Mouse (Mus musculus) brown adipose tissue, adult 24 weeks (tissue): ENCODE measurements at regions not wholly inside any gene's neighbourhood (a gene's known extent, or its start where the extent isn't known, plus 50 kb on each side); places are given as distances from the start of the nearest gene placed in this dataset.

ENCODE experiments used
- H3K27ac ChIP-seq: fragments of 200-500 bp; replicated peaks from 2 replicates; pipeline ENCODE4 v1.5.1; 2012; ENCODE audit warnings: low read depth, mild to moderate bottlenecking, low read length
- H3K4me1 ChIP-seq: fragments of 200-500 bp; 2 replicates; pipeline ENCODE4 v1.6.1; 2012; ENCODE audit warnings: low read length, mixed read lengths; ENCODE audit not compliant: control insufficient read depth, insufficient read depth, insufficient read length
- H3K4me3 ChIP-seq: fragments of 200-500 bp; 2 replicates; pipeline ENCODE4 v1.5.1; 2012; ENCODE audit warnings: low read depth, mild to moderate bottlenecking, low read length, moderate library complexity; ENCODE audit not compliant: insufficient read depth

DNA sequence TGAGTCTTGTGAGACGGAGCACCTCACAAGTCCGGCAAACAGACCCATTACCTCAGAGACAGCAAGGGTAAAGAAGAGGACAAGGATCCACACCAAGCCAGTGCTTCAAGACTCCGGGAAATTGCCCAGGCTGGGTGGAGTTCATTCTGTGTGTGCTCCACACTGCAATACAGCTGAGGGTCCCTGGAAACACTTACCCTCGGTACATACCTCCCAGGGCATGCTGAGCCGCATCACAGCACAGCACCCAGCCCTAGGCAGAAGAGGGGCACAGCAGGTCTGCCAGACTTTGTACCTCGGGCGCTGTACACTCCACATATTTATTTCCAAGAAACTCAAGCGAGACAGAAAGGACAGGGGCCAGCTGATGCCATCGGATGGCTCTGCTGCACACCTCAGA, 54.5 kb upstream of the Cmc1 start:
- Histone ChIP-seq H3K4me1 (no peaks in the 10 kb centered on the region), H3K27ac (no peak overlapping the region), H3K4me3 (no peak overlapping the region)

DNA sequence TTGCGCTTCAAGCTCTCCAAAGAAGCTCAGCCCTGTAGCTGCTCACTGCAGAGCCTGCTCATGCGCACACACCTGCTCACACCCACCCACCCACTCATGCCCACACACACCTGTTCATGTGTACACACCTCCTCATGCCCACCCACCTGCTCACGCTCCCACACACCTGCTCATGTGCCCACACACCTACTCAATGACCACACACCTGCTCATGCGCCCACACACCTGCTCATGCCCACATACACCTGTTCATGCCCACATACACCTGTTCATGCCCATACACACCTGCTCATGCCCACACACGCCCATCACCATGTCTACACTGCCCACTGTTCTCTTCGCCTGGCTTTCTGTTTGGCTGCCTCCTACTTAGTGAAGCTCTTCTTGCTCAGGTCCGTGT, 56.5 kb upstream of the Cmc1 start:
- Histone ChIP-seq H3K4me3 (no peak overlapping the region), H3K27ac (no peak overlapping the region), H3K4me1 (no peaks in the 10 kb centered on the region)

DNA sequence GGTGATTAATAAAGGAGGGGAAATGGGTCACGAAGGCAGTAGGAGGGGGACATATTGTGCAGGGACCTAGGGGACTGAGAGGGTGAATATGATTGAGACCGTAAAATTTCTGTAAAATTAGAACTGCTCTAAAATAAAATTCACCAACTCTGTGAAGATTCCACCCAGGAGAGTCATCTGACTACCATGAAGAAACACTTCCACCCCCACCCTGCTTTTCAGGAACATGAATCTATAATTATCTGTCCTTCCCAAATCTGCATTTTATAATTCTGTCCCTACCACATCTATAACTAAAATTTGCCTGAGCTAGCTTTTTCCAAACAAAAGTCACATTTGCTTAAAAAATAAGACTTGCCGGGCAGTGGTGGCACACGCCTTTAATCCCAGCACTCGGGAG, 69.7 kb upstream of the Cmc1 start:
- H3K4me1 ChIP-seq, result no peaks in the 10 kb centered on the region

DNA sequence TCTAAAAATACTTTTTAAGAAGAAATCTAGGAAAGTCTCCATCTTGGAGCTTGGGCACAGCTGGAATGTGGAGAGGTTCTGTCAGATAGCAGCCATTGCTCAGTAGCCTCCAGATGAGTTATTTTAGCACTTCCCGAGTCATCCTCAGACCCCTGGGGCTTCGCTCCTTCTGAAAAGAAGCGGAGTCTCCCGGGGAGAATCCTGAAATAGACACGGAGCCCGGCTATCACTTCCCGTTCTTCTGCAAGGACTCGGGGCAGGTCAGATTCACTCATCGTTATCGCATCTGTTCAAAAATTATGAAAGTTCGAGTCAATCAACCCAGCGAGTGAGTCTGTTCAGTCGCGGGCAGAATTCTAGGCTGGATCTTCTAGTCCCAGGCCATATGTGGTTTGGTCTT, 71.2 kb upstream of the Cmc1 start:
- no peak overlapping the region for H3K4me3 ChIP-seq
- H3K27ac ChIP-seq, result no peak overlapping the region
- H3K4me1 ChIP-seq, result no peaks in the 10 kb centered on the region

More for the DNA sequence above, 69.7 kb upstream of the Cmc1 start:
- H3K4me3 ChIP-seq, result no peak overlapping the region
- H3K27ac ChIP-seq, result no peak overlapping the region

DNA sequence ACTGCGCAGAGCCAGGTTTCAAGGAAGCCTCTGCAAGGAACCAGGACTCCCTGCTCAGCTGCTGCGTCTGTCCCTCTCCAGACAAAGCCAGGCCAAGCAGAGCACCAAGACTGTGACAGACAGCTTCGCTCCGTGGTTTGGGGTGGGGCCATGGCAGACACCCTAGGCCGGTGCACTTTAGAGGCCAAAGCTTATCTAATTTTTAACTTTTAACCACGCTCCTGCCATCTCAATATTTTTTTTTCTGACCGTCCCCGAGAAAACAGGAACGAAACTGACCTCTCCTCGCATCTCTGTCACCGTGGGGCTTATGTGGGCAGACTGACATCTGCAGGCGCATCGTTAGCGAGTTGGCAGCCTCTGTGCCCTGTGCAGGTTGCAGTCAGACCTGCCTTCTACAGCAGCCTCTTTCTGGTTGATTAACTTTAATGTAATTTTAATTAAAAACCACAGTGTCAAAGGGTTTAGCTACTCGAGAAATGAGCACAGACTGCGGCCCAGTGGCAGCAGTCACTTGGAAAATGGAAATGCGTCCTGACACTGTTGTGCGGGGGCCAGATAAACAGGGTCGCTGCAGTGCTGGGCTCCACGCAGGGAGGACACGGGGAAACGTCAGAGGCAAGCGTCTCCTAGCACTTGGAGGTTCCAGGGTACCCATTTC, 77.6 kb upstream of the Cmc1 start:
- H3K4me1 ChIP-seq, result no peaks in the 10 kb centered on the region
- no peak overlapping the region for H3K27ac ChIP-seq
- no peak overlapping the region for H3K4me3 ChIP-seq

DNA sequence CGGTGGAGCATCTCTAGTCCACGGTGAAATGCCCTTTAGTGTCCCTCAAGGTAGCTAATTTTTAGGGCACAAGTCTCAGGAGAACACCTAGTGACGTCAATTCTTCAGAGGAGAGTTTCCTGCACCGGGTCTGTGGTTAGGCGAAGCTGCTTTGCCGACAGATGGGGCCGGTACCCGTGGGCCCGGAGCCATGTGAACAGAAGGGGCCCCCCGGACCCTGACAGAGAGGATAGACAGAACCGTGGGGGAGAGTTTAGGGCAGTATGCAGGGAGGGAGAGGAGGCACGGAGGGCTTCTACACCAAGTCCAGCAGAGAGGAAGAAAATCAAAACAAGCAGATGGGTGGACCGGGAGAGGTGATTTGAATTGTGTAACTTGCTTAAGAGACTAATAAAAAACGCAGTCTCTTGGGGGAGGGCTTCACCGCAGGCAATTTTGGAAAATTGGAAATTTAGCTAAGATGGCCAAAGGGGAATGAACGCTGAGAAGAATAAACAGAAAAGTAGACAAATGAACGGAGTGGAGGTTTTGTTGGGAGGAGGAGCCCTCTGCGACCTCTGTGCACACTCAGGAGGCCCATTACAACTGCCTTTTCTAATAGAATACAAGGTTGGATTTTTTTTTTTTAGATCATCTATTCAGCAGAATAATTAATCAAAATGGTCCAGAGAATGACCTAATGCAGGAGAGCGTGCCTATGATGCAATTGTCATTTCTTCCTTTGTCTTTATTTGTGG, 78.9 kb upstream of the Cmc1 start:
- H3K4me1 ChIP-seq, result no peaks in the 10 kb centered on the region
- no peak overlapping the region for H3K4me3 ChIP-seq
- no peak overlapping the region for H3K27ac ChIP-seq

DNA sequence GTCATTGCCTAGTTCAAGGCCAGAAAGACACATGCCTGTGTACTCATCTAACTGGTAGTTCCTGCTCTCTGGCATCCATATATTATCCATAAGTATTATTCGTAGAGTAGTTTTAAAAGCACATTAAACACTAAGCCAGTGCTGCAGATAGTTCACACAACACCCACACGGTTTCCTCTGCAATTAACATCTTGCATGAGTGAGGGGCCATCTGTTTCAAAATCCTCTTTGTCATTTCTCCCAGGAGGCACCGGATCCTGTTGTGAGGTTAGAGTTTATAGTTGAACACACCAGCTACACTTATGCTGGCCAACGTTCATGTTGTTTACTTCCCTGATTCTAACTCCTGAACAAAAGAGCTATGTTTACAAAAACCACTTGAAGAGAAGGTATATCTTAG, 90.7 kb upstream of the Cmc1 start:
- Histone ChIP-seq H3K4me3 (no peak overlapping the region), H3K4me1 (no peaks in the 10 kb centered on the region), H3K27ac (no peak overlapping the region)

DNA sequence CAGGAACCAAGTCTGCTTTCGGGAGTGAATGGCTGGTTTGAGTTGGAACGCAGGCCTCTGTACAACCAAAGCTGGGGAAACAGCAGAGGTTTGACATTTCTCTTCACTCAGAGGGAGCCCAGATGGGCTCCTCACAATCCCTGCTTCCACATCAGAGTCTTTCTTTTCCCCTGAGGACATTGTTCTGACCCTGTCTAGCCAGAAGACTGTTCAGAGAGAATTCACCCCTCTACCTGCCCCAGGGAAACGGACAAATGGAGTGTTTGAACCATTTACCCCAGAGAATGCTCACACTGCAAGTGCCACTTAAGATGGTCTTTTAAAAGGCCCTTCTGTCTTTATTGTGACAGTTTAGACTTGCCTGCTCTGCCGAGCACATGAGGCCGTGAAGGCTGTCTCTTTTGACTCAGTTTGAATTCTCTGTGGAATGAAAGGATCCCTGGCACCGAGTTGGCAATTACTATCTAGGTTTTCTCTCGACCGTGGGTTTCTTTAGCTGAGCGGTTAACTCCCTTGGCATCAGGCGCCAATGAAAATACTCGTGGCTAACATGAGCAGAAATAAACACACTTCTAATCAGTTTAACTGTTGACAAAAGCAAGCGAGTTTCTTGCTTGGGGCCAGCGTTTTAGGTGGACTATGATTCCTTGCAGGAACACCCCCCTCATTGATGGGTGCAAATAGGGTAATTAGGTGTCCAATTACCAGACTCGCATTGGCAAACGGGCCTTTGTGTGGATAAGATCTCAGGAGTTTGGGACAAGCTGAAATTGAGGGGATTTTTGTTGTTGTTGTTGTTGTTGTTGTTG, 97.0 kb upstream of the Cmc1 start:
- Histone ChIP-seq H3K4me1 (no peaks in the 10 kb centered on the region), H3K4me3 (no peak overlapping the region), H3K27ac (no peak overlapping the region)

DNA sequence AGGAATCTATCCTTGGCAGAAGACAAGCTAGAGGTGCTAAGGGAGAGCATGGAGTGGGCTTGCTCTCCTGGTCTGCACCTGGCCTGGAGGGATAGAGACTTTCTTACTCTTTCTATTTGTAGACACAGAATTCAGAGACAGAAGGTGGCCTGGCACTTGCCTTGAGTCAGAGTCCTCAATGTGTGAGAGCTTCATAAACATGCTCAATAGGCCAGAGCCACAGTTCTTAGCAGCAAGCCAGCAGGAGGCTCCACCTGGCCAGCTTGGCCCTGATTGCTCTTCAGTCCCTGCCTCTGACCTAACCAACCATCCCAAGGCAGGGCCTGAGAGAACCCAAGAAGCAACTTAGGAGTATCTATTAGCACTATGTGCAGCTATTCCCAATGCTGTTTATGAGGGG, 103.9 kb upstream of the Cmc1 start:
- no peak overlapping the region for H3K4me3 ChIP-seq
- H3K4me1 ChIP-seq, result no peaks in the 10 kb centered on the region
- no peak overlapping the region for H3K27ac ChIP-seq

DNA sequence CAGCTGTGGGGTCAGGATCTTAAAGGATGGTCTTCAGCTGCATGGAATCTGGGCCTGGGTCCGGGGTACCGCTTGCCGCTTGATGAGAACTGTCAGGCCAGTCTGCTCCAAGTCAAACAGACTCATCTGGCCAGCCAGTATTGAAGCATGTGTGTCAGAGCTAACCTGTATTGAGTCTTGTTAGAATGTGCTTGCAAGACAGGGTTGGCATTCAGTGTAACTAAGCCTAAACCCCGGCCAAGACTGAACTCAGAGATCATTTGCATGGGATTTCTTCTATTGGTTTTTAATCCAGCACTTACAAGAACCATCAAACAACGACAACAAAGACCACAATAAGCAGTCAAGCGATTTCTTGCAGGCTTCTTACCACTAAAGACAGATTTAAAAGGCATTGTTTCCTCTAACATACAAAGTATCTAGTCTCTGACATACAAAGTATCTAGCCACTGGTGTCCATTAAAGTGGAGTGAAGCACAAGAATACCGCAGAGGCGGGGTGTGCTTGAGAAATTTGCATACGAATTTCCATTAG, 105.3 kb upstream of the Cmc1 start:
- H3K4me1 ChIP-seq, result no peaks in the 10 kb centered on the region
- H3K4me3 ChIP-seq, result no peak overlapping the region
- no peak overlapping the region for H3K27ac ChIP-seq

DNA sequence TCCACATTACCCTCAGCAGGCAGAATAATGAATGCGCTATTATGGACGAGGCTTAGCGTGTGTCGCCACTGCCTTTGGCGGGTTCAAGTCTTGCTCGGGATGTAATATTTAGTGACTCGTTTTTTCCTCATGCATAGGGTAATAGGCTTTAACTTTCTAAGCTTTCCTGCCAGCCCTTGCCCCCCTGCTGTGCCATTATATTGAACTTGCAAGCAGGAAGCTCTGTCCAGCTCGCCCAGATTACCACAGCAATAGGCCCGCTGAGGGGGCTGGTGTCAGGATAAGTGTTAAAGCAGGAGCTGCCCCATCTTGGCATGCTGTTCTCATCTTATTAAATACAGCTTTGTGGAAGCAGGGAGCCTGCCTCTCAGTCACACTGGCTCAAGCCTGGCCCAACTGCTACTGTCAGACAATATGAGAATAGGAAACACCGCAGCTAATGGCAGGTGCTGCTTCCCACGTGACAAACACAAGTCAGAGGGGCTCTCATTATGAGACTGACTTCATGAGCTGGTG, 105.8 kb upstream of the Cmc1 start:
- Histone ChIP-seq H3K27ac (no peak overlapping the region), H3K4me3 (no peak overlapping the region), H3K4me1 (no peaks in the 10 kb centered on the region)

DNA sequence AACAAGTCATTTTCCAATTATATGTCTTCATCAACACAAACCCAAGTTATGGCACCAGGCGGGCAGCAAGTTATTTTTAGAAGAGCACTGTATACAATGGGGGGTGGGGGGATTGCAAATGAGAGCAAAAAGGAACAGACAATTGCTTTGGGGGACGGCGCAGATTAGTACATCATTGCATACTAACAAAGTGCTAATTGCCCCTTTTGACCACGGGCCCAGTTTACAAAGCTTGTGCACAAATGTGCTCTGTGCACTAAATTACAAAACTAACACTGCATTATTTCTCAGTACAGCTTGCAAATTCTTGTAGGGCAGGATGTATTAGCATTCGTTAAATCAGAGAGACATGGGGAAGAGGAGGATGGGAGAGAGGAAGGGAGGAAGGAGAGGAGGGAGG, 116.3 kb upstream of the Cmc1 start:
- Histone ChIP-seq H3K4me1 (no peaks in the 10 kb centered on the region), H3K4me3 (no peak overlapping the region), H3K27ac (no peak overlapping the region)

DNA sequence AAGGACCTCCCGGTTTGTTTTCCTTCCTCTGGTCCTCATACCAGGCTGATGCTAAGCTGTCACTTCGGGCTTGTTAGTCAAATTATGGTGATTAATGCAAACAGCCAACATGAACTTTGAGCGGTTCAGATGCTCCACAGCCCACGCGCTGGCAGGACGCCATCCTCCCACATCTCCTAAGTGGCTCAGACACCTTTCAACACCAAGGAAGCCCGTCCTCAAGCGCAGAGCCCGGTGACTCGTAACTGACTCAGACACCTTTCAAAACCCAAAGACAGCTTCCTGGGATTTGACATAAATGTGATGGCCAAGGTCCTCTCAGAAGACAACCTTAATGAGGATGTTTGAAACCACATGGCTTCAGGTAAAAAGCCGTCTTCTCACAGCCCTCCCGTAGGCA, 121.7 kb upstream of the Cmc1 start:
- no peak overlapping the region for H3K27ac ChIP-seq

DNA sequence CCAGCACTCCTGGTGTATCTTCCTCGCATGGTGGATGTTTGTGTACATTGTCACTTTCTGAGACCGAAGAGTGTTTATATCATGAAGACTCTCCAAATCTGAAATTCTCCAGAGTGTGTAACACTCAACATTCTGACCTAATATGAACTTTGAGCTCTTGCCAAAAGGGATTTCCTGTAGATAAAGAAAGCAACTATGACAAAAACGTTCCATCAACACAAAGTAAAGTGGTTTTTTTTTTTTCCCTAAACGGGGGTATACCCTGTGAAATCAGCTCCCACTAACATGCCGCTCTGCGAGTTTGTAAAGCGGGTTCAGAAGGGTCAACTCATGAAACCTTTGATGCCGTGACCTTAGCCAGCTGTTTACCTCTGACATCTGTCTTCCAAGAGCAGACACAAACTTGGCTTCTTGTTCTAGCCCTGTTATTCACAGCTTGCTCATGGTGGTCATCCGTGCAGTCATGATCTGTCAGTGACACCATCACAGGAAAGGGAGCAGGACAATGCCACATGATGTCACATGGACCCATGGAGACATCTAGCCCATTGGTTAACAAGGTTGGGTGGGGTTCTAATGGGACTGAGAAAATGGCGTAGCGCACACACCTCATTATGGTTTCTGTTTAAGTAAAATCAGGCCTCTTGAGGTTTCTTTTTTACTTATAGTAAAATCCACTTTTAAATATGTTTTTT, 122.9 kb upstream of the Cmc1 start:
- Histone ChIP-seq H3K27ac (no peak overlapping the region), H3K4me3 (no peak overlapping the region), H3K4me1 (peaks cover 5% of the 10 kb centered on the region; the same call in 1 of the 2 replicates)

More for the DNA sequence above, 121.7 kb upstream of the Cmc1 start:
- peaks cover 5% of the 10 kb centered on the region; the same call in 1 of the 2 replicates for H3K4me1 ChIP-seq
- no peak overlapping the region for H3K4me3 ChIP-seq

DNA sequence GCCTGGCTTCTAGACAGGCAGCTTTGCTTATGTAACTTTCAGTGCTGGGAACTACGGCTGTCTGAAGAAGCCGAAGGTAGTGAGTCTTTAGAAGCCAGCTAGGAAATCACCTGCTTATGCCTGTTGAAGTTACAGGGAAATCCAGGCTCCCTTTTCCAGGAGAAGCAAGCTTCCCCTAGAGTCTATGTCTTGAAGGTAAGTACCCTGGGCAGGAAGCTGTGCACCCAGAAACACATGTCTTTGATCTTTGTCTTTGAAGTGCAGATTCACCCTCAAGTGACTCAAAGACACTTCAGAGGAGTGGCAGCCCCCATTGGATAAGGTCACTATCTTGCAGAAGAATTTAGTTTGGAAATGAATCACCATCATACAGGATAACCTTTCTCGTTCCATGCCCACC, 135.5 kb upstream of the Cmc1 start:
- Histone ChIP-seq H3K4me1 (no peaks in the 10 kb centered on the region), H3K27ac (no peak overlapping the region), H3K4me3 (no peak overlapping the region)
